Mouse (Mus musculus) c-Kit-positive CD71-positive TER-119-positive erythroid progenitor cells, embryonic 14.5 days (primary cell): ENCODE results near the gene Adora2b.

Experiments used
- DNase-seq: peaks from one replicate; pipeline ENCODE4 v3.0.0-alpha.2; 2013; ENCODE audit warnings: low spot score

Gene Adora2b

DNA sequence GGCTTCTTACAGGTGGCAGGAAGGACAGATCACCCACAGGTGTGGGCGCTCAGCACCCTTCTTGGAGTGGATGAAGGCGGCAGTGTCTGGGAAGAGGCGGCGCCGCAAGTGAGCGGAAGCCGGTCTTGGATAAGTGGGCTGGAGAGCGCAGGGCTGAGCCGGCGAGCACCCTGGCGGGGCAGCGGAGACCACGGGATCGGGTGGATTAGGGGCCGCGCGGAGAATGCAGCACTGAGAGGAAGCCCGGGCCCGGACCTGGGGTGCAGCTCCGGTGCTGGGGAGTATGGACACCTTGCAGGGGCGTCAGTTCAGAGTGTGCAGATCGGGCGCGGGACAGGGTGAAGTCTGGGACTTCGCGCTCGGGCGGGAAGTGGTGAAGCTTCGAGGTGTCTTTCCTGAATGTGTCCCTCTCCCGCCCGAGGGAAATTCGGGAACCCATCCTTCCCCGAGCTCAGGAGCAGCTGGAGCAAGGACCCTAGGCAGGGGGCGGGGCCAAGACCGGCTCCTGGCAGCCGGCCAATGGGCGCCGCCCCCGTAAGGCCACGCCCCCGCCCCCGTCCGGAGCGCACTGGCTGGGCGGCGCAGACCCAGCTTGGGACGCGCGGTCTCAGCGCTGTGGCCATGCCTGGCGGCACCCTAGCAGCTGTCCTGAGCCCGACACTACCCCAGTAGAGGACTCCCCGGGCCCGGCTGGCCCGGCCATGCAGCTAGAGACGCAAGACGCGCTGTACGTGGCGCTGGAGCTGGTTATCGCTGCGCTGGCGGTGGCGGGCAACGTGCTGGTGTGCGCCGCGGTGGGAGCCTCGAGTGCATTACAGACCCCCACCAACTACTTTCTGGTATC is at the start of gene Adora2b:
Gene Adora2b, plus strand, starts transcription at position 584 of the 844 bp plus-strand sequence.
- DNase-seq: peak; percentile 42

DNA sequence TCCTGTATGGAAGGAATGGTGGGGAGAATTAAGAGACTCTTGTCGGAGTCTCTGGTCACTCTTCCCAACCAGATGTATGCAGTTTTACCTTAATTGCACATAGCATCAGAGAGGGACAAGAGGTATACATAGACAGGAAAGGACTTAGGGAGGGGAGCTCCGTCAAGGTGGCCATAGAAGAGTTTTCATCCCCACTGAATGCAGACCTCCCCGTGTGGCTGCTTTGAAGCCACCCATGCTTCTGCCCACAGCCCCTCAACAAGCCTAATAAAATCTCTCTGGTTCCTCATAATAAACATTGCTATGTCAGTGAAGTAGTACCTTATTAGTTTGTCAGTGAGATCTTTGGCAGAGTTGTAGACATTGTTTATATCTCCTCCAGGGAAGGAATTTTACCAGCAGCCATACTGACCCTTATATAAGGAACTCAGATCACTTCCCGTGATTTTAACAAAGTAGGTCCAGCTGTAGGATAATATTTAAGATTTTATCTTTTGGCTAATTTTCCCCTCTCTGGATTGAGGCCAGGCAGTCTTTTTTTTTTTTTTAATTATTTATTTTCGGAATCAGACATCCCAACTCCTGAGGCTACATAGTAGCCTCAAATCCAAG is 47.8 kb upstream of the Adora2b start:
- no peak for DNase-seq

DNA sequence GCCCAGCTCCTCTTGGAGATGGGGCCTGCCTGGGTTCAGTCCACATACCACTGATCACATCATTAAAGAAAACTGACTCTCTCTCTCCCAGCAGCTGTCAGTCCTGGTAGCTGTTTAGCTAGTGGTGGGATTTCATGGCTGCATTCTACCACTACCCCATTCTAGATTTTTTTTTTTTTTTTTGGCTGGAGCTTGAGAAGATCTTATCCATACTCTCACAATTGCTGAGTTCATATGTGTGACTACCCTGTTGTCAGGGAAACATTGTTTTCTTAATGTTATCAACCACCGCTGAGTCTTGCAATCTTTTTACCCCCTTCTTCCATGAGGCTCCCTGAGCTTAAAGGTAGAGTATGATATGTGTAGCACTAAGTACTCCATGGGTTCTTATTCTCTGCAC is 46.1 kb upstream of the Adora2b start:
- DNase-seq: no peak

DNA sequence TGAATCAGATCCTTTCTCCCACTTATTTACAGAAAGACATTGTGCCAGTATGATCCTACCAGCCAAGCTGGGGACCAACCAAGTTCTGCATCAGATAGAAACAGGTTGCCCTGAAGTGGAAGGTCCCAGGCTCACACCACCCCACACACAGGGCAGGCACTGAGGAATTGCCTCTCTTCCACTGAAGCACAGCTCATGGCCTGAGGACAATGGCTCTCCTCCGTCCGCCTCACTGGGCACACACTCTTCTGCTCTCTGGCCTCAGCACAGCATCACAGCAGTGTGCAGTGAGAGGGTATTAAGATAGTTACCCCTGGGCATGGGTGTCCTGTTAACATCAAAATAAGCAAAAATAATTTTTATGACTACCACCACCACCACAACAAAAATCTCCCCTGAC is 39.7 kb upstream of the Adora2b start:
- no peak for DNase-seq

DNA sequence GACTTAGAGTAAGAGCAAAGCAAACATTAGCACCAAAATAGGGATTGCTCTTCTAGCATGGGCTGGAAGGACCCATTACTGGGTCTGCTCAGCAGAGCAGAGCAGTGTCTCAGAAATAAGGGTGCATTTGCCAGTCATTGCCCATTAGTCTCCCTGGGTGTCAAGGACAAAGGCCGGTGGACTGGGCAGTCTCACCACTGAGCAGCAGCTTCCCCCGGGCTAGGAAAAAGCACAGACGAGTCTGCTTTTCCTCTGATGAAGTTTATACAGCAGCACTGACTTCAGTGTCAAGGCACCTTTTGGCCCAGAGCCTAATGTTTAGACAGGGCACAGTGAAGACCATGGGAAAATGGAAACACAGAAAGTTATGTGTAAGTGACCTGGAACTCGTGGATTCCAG is 38.9 kb upstream of the Adora2b start:
- DNase-seq: no peak

DNA sequence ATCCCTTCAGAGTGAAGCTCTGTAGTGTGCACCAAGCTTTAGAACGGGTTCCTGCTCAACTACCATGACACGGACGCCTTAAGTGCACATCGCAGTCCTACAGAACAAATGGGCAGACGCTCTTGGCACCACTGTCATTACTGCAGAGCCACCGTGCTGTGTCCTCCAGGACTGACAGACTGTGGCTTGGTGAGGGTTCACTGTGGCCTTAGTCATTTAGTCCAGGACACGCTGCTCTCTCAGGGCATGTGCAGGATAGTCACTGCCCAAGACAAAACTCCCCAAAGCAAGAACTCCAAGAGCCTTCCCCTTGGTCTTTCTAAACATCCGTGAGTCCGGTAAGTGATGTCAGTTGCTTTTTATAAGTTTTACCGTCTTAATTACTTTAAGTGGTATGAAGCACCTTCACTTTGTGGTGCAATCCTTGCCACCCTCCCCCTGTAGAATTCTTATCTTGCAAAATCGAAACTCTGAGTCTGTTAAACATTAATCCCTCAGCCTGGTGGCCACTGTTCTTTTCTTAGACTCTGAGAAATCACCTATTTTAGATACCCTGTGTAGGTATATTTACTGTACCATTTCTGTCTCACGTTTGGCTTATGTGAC is 35.3 kb upstream of the Adora2b start:
- DNase-seq: no peak

DNA sequence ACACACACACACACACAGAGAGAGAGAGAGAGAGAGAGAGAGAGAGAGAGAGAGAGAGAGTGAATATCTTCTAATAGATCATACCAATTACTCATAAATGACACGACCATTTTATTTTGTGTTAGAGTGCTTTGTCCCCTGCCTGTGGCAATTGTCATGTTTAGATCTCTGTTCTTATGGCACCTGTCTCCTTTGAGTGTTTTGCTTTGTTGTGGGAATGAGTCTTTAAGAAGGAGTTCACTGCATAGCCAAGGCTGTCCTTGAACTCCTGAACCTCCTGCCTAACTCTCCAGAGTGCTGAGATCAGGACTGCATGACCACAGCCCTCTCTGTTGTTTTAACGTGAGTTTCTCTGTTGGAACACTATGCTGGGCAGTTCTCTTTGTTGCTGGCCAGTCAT is 33.7 kb upstream of the Adora2b start:
- no peak for DNase-seq

DNA sequence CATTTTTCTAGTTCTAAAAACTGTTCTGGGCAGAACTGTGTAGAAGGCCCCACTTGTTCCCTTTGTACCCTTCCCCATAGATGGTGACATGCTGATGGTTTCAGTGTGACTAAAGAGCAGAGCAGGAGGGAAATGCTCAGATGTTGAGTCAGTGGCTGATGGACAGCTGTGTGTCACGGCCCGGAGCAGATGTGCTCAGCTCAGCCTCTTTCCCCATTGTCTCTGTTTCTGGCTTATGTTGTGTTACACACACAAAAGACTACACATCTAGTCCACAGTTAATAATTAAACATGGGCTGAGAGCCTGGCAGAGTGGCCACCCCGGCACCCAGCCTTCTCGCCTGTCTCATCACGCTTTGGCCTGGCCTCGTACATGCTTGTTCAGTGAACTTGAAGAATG is 31.0 kb upstream of the Adora2b start:
- no peak for DNase-seq

DNA sequence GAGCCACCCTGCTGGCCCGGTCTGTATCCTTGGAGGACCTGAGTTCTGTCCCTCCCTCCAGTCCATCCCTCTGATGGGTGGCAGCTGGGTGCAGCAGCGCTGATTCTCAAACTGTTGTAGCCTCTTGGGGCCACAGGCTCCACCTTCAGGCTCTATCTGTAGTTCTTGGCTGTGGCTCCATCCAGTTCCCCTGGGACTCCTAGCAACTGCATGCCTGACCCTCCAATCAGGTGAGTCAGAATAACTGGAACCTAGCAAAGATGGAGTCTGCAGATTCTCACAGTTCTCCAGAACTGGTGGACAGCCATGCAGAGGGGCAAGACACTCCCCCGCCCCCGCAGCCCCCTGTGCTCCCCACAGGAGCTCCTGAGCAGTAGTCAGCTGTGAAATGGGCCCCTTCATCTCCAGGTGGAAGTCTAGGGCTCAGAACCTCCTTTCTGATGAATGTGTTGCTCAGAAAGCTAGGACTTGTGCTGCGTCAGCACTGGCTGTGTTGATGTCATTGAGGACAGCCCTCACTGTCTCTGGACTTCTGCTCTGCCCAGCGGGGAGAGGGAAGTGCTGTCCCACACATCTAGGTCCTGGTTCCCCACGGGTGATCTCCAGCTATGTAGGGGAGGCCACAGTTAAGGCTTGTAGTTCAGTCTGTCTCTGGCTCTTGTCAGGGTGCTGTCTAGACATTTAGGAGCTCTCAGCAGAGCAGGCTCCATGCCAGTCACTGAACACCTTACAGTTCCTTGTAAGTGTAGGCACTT is 27.9 kb upstream of the Adora2b start:
- no peak for DNase-seq

DNA sequence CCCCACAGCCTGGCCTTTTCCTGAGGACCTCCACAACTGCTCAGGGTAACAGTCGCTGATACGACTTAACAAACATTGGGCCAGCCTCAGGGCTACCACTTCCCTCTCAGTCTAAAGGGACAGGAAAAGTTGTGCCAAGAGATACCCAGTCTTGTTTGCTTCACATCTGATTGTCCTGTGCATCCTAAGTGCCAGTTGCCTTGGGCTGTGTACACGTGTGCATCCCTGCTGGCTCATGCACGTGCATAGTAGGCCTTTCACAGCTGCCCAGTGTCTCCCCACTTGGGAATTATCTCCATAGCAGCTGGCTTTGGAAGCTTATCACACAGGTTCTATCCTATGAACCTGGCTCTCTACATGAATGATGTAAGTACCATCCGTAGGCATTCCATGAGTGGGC is 25.4 kb upstream of the Adora2b start:
- DNase-seq: no peak

DNA sequence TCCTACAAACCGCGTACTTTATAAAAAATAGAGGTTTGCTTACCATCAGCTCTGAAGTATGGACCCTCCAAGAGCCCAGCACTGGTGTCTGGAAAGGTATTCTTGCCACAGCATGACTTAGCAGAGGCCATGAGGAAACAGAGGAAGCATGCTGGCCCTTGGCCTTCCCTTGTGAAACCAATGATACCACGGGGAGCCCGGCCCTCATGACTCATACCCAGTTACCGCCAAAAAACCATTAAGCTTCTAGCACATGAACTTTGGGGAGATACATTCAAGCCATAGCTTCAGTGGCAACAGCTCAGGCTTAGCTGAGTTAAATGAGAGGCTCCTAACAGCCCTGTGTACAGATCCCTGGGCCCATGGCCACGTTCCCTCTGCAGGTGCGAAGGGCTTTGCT is 24.8 kb upstream of the Adora2b start:
- peak; percentile 20 for DNase-seq

DNA sequence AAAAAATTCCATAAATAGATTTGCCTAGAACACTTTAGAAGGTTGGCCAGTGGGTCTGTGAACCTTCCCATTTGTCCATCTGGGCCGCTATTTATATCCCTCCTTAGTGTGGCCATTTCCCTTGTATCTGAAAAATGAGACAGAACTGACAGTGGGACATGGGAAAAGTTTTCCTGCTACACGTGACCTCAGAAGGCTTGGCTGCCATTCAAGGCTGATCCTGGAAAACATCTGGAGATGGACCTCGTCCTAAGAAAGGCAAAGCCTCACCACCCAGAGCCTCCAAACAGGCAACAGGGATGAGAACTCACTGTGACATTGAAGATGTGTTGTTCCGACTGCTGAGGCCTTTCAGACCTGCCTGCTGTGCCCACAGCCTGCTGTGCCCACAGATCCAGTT is 24.0 kb upstream of the Adora2b start:
- no peak for DNase-seq

DNA sequence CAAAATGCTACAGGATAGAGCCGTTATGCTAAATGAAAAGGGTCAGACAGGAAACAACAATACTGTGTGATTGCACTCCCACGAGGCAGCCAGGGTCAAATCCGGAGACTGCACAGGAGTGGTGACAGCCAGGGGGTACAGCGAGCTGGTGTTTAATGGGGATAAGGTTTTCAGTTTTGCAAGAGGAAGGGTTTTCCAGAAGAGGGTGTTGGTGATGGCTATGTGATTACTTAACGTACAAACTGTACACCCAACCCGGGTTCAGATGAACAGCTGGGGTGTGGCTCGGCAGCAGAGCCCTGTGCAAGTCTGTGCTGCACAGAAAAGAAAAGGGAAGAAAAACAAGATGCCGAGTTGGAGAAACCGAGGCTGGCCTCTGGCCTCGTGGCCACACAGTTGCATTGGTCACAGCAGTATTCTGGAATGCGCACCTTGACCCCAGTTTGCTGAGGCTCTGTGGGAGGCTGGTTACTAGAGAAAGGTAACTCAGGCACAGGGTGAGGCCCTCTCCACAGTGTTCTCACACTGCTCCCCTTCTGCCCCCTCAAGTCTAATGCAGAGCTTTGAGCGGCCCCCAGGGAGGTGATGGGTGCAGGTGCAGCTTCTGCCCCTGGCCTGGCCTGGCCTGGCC is 8.0 kb upstream of the Adora2b start:
- no peak for DNase-seq

DNA sequence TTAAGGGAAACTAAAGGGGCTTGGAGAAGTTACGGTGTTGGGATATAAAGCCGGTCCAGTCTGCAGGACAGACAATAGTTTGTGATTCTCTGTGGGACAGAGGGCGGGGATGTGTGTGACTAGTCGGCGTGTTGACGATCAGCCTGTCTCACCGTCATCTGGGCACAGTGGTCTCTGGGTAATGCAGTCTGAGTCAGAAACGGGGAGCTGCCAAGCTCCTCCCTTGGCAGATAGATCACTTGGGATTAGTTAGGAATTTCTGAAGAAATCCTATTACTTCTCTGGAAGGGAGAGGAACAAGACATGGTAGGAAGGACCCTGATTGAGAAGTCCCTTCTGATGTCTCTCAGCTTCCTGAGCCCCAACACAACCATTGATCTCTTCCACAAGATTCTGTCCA is 4.9 kb upstream of the Adora2b start:
- no peak for DNase-seq

DNA sequence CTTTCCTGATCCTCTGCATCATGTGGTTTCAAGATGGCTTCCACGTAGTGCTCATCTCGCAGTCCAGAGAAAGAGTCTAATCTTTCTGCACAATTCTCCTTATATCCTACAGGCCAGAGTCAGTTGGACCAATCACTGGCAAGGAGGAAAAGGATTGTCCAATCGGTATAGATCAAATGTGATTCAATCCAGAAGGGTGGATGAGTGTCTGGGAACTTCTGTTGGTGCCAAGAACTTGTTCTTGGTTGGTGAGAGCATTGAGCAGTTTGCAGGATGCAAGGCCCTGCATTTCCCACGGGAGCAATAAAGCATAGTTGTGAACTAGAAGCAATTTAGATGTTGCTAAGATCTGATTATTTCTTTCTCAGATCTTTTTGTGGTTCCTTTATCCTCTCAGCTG is 4.3 kb upstream of the Adora2b start:
- no peak for DNase-seq

DNA sequence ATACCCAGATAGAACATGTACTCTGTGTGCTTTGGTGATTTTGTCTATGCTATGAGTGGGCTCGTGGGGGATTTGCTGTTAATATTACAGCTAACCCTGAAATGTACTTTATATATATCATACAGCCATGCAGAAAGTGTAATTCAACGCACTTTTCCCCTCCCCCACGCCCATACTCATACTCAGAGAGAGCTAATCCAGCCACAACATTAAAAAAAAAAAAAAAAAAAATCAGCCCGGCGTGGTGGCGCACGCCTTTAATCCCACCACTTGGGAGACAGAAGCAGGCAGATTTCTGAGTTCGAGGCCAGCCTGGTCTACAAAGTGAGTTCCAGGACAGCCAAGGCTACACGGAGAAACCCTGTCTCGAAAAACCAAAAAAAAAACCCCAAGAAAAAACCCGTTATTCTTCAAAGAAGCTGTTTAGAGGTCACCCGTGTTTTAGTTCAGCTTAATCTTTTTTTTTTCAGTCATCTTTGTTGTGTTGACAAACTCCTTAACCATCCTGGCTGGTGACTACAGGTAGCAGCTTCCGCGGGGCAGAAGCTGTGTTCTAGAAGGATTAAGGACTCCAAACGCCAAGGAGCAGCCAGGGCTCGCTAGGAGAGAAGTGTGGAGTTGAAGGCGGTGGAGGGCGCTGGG is 904 bp upstream of the Adora2b start:
- DNase-seq: no peak

DNA sequence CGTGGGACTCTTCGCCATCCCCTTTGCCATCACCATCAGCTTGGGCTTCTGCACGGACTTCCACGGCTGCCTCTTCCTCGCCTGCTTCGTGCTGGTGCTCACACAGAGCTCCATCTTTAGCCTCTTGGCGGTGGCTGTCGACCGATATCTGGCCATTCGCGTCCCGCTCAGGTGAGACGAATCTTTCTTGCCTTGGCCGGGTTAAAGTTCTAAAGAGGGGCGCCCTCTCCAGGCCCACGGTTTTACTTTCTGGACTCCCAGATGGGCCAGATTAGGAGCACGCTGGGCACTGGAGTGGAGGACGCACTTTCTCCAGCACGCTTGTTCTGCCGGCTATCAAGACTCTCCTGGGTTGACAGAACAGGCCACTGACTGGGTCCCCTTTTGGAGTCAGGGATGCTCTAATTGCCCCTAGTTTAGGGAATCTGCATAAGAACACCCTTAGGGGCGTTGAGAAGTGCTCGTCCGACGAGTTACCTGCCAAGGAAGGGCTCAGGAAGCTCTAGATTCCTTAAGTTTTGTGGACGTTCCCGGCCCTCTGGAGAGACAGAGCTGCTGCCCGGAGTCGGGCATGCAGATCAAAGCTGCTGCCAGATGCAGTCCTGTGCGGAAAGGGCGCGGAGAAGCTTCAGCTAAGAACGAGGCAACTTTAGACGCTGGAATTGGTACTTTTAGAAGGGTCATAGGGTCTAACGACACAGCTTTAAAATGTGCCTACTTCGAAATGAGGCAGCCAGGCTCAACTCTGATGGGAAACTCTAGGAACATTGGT is 668 bp downstream of the Adora2b start:
- peak; percentile 5 for DNase-seq

DNA sequence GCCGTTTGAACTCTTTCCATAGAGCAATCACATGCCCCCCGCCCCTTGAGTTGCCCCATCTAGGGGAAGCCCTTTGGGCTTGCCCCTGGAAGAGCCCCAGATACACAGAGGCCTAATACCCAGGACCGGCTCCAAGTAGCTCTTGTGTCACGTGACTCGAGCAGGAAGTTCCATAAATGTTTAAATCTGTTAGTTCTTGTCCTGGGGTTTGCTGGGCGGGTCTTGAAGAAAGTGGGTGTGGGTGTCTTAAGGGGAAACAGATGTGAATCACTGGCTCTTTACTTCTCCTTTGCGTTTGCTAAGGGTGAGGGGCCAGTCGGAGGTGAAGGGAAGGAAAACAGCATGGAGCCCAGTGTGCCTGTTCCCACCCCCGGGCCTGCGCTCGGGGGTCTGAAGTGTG is 2.3 kb downstream of the Adora2b start:
- no peak for DNase-seq

DNA sequence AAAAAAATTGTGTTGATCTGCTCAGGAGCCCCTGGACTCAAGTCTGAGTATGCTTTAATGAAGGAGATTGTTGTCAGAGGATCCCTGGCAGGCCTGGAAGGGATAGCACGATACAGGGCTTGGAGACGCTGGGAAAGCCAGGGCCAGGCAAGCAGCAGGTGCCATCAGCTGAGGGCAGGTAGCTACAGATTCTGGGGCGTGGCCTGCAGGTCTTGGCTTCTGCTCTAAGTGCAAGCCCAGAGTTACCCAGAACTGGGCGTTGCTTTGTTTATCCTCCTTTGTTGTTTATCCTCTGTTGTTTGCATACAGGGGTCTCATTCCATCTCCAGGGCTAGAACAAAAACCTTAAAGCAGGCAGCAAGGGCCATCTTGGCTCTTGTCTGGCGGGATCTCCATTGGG is 4.6 kb downstream of the Adora2b start:
- no peak for DNase-seq

DNA sequence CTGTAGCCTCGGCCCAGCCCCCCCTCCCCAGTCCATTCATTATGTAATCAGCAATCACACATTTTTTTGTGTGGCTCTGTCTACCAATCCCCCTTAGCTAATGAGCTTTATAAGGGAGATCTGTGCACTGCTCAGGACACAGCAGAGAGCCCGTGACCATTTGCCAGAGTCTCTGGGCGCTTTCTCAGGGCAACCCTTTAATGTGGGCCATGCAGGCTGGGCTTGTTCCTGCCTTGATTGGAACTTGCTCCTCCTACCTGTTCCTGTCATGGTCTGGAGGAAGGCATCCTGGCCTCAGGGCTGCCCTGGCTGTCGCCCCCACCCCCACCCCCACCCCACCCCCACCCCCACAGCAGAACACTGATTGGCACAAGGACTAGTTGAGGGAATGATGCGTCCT is 10.4 kb downstream of the Adora2b start:
- no peak for DNase-seq

DNA sequence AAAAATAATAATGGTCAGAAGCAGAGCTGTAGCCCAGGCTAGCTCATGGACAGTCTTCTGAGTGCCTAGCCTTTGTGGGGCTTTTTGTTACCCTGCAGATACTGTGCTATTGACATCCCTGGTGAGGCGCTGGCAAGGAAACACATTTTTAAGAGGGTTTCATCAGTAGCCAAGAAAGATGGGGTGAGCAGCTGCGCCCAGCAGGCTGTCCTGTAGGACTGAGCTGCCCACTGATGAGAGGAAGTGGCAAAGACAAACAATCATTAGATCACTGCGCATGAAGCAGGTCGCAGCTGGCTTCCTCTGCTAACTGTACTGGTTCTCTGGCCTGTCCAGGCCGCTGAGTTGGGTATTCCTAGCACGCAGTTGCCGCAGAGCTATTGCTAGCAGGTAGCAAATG is 14.8 kb downstream of the Adora2b start:
- DNase-seq: no peak
